Mouse (Mus musculus): ENCODE measurements around the gene Ugt2b34. TPM values are rescaled to one million over a fixed set of nuclear protein-coding genes. Genes with fewer than 3 reads are reported as not detected.
"Not testable (repeated sequence)": the region's sequence is repeated elsewhere in the genome, so short reads cannot be mapped to it uniquely, and the experiment has no call there.

The Ugt2b34 gene
- total RNA-seq (2022): not detected

GRCm38 (mm10) chr5:86906758-86907157 lies at the start of gene Ugt2b34:
Ugt2b34 (minus strand) TSS chr5:86906937.
- no peak for DNase-seq (ENCODE audit: low spot score in 2 of 2)

- no peak for DNase-seq (ENCODE audit: low spot score in 2 of 2)
These were observed 35.4 kb upstream of the Ugt2b34 start for GRCm38 (mm10) chr5:86942111-86942510.

- no peak for DNase-seq (ENCODE audit: low spot score in 2 of 2)
These were observed 19.7 kb upstream of the Ugt2b34 start, which contains the start of gene Ugt2b1 for GRCm38 (mm10) chr5:86926426-86926825. Ugt2b1 (minus strand) TSS chr5:86926530.

- DNase-seq (ENCODE audit: low spot score in 2 of 2): no peak
These were observed 14.0 kb upstream of the Ugt2b34 start for GRCm38 (mm10) chr5:86920661-86921233.

- no peak for DNase-seq (ENCODE audit: low spot score in 2 of 2)
These were observed 4.8 kb upstream of the Ugt2b34 start for GRCm38 (mm10) chr5:86911357-86912099.

- DNase-seq (ENCODE audit: low spot score in 2 of 2): no peak
These were observed 4.0 kb upstream of the Ugt2b34 start for GRCm38 (mm10) chr5:86910770-86911169.

- DNase-seq (ENCODE audit: low spot score in 2 of 2): no peak
These were observed 16.8 kb downstream of the Ugt2b34 start for GRCm38 (mm10) chr5:86889933-86890332.

- DNase-seq (ENCODE audit: low spot score in 2 of 2): no peak
These were observed 18.3 kb downstream of the Ugt2b34 start for GRCm38 (mm10) chr5:86888420-86888819.

GRCm38 (mm10) chr5:86887081-86887480 lies 19.7 kb downstream of the Ugt2b34 start:
- no peak for DNase-seq (ENCODE audit: low spot score in 2 of 2)

GRCm38 (mm10) chr5:86886620-86887019 lies 20.1 kb downstream of the Ugt2b34 start:
- DNase-seq (ENCODE audit: low spot score in 2 of 2): no peak

GRCm38 (mm10) chr5:86871877-86872276 lies 34.9 kb downstream of the Ugt2b34 start:
- DNase-seq (ENCODE audit: low spot score in 2 of 2): no peak

- DNase-seq (ENCODE audit: low spot score in 2 of 2): no peak
These were observed 48.4 kb downstream of the Ugt2b34 start for GRCm38 (mm10) chr5:86858336-86858735.

- DNase-seq (ENCODE audit: low spot score in 2 of 2): no peak
These were observed 49.1 kb downstream of the Ugt2b34 start for GRCm38 (mm10) chr5:86857682-86858081.

- DNase-seq (ENCODE audit: low spot score in 2 of 2): not testable (repeated sequence)
These were observed 50.2 kb downstream of the Ugt2b34 start for GRCm38 (mm10) chr5:86856505-86856904.

GRCm38 (mm10) chr5:86851658-86852057 lies 55.1 kb downstream of the Ugt2b34 start:
- no peak for DNase-seq (ENCODE audit: low spot score in 2 of 2)

- no peak for DNase-seq (ENCODE audit: low spot score in 2 of 2)
These were observed 56.6 kb downstream of the Ugt2b34 start for GRCm38 (mm10) chr5:86850104-86850503.

- not testable (repeated sequence) for DNase-seq (ENCODE audit: low spot score in 2 of 2)
These were observed 65.5 kb downstream of the Ugt2b34 start for GRCm38 (mm10) chr5:86841261-86841660.

- DNase-seq (ENCODE audit: low spot score in 2 of 2): no peak
These were observed 66.5 kb downstream of the Ugt2b34 start for GRCm38 (mm10) chr5:86840207-86840606.

Other genes with a start within 250 kb of the Ugt2b34 start
- gene Tmprss11b, start 230.6 kb downstream of the Ugt2b34 start, total RNA-seq (2022): not detected
- not detected for gene Tmprss11e, start 161.1 kb downstream of the Ugt2b34 start, total RNA-seq (2022)
- gene Ythdc1, start 102.7 kb downstream of the Ugt2b34 start, total RNA-seq (2022): 10 to 100 TPM; 52.9 to 55.5 (median 54.7) TPM
- gene Ugt2b1, start 19.6 kb upstream of the Ugt2b34 start, total RNA-seq (2022): not detected
- not detected for gene Ugt2b35, start 93.9 kb upstream of the Ugt2b34 start, total RNA-seq (2022)
- not detected for gene Ugt2b36, start 185.6 kb upstream of the Ugt2b34 start, total RNA-seq (2022)
- not detected for gene Ugt2b5, start 233.4 kb upstream of the Ugt2b34 start, total RNA-seq (2022)

Measured in left cerebral cortex, adult 8-10 months (tissue).